Mouse (Mus musculus): ENCODE measurements around the gene Stk19. TPM values are rescaled to one million over a fixed set of nuclear protein-coding genes. Genes with fewer than 3 reads are reported as not detected.
"Not testable (repeated sequence)": the region's sequence is repeated elsewhere in the genome, so short reads cannot be mapped to it uniquely, and the experiment has no call there.

The Stk19 gene
- polyA plus RNA-seq, 1 experiment from 2014 or later, result 21.7 TPM

DNA sequence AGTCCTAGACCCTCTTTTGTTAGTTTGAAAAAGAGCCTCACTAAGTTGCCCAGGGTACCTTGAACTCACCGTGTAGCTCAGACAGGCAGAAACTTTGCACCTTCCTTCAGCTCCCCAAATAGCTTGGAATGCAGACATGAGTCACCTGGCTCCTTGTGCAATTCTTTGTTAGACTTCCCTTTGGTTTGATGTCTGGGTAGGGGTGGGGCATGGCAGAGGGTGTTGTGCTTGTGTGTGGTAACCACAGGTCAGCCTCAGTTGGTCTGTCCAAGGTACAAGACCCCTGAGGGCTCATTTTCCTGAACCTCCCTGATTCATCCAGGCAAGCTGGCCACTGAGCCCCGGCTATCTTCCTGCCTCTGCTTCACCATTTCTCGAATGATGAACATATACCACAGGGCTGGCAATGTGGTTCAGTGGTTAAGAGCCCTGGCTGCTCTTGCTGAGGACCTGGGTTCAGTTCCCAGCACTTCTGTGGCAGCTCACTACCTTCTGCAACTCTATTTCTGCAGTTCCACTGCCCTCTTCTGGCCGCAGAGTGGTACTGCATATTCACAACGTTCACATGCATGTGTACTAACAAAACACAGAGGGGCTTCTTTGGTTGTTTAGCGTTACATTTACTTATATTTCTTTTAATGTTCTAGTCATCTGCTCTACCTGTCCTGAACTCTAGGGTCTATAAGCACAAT, 31.7 kb downstream of the Stk19 start:
- no peaks in the 10 kb centered on the region for H3K27me3 ChIP-seq (ENCODE audit: control insufficient read depth, insufficient read depth, low read length)
- no peak for DNase-seq (ENCODE audit: low spot score)
- no peak overlapping the region for H3K27ac ChIP-seq (ENCODE audit: low read depth, low read length)
- H3K4me2 ChIP-seq (replicated peaks; ENCODE audit: low read depth, low read length), result no peak overlapping the region
- H3K4me1 ChIP-seq (replicated peaks; ENCODE audit: control insufficient read depth, insufficient read depth, low read length), result no peaks in the 10 kb centered on the region
- H3K9ac ChIP-seq (ENCODE audit: low read depth, low read length), result no peak overlapping the region
- WGBS, result 78% methylated on average over 6 of the region's 6 CpGs
- no peak overlapping the region for H3K4me3 ChIP-seq (ENCODE audit: low read depth, low read length)
- no peak for ATAC-seq (ENCODE audit: low FRiP score)
- H3K9me3 ChIP-seq (ENCODE audit: control insufficient read depth, low read length), result no peaks in the 10 kb centered on the region
- no peaks in the 10 kb centered on the region for H3K36me3 ChIP-seq (ENCODE audit: control insufficient read depth, insufficient read depth, low read length)

- not testable (repeated sequence) for H3K27ac ChIP-seq (ENCODE audit: low read depth, low read length); H3K9me3 ChIP-seq (ENCODE audit: control insufficient read depth, low read length); H3K4me3 ChIP-seq (ENCODE audit: low read depth, low read length); H3K9ac ChIP-seq (ENCODE audit: low read depth, low read length); H3K27me3 ChIP-seq (ENCODE audit: control insufficient read depth, insufficient read depth, low read length); DNase-seq (ENCODE audit: low spot score); ATAC-seq (ENCODE audit: low FRiP score); H3K4me1 ChIP-seq (replicated peaks; ENCODE audit: control insufficient read depth, insufficient read depth, low read length); H3K36me3 ChIP-seq (ENCODE audit: control insufficient read depth, insufficient read depth, low read length); H3K4me2 ChIP-seq (replicated peaks; ENCODE audit: low read depth, low read length)
- 85% methylated on average over 4 of the region's 6 CpGs for WGBS
Measured at GRCm38 (mm10) chr17:34804301-34804700, 32.4 kb downstream of the Stk19 start, which contains the start of gene Cyp21a1. Gene Cyp21a1 (minus strand): TSS chr17:34804561.

GRCm38 (mm10) chr17:34803367-34803766, 33.4 kb downstream of the Stk19 start:
- not testable (repeated sequence) for ATAC-seq (ENCODE audit: low FRiP score); H3K9ac ChIP-seq (ENCODE audit: low read depth, low read length)

GRCm38 (mm10) chr17:34802756-34803155, 34.0 kb downstream of the Stk19 start:
- not testable (repeated sequence) for ATAC-seq (ENCODE audit: low FRiP score); H3K9me3 ChIP-seq (ENCODE audit: control insufficient read depth, low read length); H3K36me3 ChIP-seq (ENCODE audit: control insufficient read depth, insufficient read depth, low read length); H3K27me3 ChIP-seq (ENCODE audit: control insufficient read depth, insufficient read depth, low read length); H3K9ac ChIP-seq (ENCODE audit: low read depth, low read length); DNase-seq (ENCODE audit: low spot score); H3K4me2 ChIP-seq (replicated peaks; ENCODE audit: low read depth, low read length); H3K4me1 ChIP-seq (replicated peaks; ENCODE audit: control insufficient read depth, insufficient read depth, low read length); H3K4me3 ChIP-seq (ENCODE audit: low read depth, low read length); H3K27ac ChIP-seq (ENCODE audit: low read depth, low read length)
- WGBS, result 90% methylated on average over 9 of the region's 9 CpGs

More at GRCm38 (mm10) chr17:34803367-34803766, 33.4 kb downstream of the Stk19 start:
- H3K4me3 ChIP-seq (ENCODE audit: low read depth, low read length); H3K27ac ChIP-seq (ENCODE audit: low read depth, low read length); H3K36me3 ChIP-seq (ENCODE audit: control insufficient read depth, insufficient read depth, low read length); H3K4me2 ChIP-seq (replicated peaks; ENCODE audit: low read depth, low read length); H3K9me3 ChIP-seq (ENCODE audit: control insufficient read depth, low read length); DNase-seq (ENCODE audit: low spot score); H3K27me3 ChIP-seq (ENCODE audit: control insufficient read depth, insufficient read depth, low read length); H3K4me1 ChIP-seq (replicated peaks; ENCODE audit: control insufficient read depth, insufficient read depth, low read length): not testable (repeated sequence)
- 90% methylated on average over 6 of the region's 6 CpGs for WGBS

DNA sequence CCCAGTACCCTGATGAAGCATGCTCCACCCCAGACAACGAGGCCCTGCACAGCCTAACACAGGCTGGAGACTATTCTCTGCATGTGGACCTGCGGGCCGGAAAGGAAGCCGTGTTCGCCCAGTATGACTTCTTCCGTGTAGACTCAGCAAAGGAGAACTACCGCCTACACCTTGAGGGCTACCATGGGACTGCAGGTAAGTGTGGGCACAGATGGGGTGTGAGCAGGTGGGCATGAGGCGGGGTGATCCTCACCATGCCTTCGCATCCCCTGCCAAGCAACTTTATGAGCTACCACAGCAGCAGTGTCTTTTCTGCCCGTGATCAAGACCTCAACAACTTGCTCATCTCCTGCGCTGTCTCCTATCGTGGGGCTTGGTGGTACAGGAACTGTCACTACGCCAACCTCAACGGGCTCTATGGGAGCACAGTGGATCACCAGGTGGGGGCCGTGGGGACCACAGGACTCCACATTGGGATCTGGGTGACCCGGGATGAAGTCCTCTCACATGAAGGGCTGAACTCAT, 35.9 kb downstream of the Stk19 start:
- not testable (repeated sequence) for H3K27me3 ChIP-seq (ENCODE audit: control insufficient read depth, insufficient read depth, low read length); H3K27ac ChIP-seq (ENCODE audit: low read depth, low read length); H3K4me2 ChIP-seq (replicated peaks; ENCODE audit: low read depth, low read length); DNase-seq (ENCODE audit: low spot score); ATAC-seq (ENCODE audit: low FRiP score); H3K9ac ChIP-seq (ENCODE audit: low read depth, low read length); H3K36me3 ChIP-seq (ENCODE audit: control insufficient read depth, insufficient read depth, low read length); H3K9me3 ChIP-seq (ENCODE audit: control insufficient read depth, low read length); H3K4me1 ChIP-seq (replicated peaks; ENCODE audit: control insufficient read depth, insufficient read depth, low read length); H3K4me3 ChIP-seq (ENCODE audit: low read depth, low read length)
- 92% methylated on average over 16 of the region's 16 CpGs for WGBS

DNA sequence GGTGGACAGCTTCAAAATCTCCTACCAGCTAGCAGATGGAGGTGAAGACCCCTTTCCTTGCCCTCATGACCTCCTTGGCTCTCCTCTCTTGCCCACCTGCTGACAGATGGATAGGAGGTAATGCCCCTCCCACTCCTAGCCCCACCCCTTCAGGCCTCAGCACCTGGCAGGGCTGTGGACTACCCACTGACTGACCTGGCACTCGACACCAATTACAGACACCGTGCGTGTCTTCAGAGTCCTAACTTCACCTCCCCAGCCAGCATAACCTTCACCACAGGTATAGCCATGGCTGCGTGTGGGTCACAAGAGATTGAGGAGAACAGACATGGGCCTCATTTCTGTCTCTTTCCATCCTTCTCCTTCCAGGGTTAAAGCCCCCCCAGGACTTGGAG, 37.2 kb downstream of the Stk19 start:
- Histone ChIP-seq H3K4me1 (replicated peaks; ENCODE audit: control insufficient read depth, insufficient read depth, low read length) (no peaks in the 10 kb centered on the region), H3K4me2 (replicated peaks; ENCODE audit: low read depth, low read length) (no peak overlapping the region), H3K4me3 (ENCODE audit: low read depth, low read length) (no peak overlapping the region), H3K27ac (ENCODE audit: low read depth, low read length) (no peak overlapping the region), H3K9me3 (ENCODE audit: control insufficient read depth, low read length) (no peaks in the 10 kb centered on the region), H3K36me3 (ENCODE audit: control insufficient read depth, insufficient read depth, low read length) (no peaks in the 10 kb centered on the region), H3K9ac (ENCODE audit: low read depth, low read length) (no peak overlapping the region), H3K27me3 (ENCODE audit: control insufficient read depth, insufficient read depth, low read length) (no peaks in the 10 kb centered on the region)
- DNase-seq (ENCODE audit: low spot score) (no peak), ATAC-seq (ENCODE audit: low FRiP score) (no peak)
- WGBS, result 82% methylated on average over 4 of the region's 4 CpGs

DNA sequence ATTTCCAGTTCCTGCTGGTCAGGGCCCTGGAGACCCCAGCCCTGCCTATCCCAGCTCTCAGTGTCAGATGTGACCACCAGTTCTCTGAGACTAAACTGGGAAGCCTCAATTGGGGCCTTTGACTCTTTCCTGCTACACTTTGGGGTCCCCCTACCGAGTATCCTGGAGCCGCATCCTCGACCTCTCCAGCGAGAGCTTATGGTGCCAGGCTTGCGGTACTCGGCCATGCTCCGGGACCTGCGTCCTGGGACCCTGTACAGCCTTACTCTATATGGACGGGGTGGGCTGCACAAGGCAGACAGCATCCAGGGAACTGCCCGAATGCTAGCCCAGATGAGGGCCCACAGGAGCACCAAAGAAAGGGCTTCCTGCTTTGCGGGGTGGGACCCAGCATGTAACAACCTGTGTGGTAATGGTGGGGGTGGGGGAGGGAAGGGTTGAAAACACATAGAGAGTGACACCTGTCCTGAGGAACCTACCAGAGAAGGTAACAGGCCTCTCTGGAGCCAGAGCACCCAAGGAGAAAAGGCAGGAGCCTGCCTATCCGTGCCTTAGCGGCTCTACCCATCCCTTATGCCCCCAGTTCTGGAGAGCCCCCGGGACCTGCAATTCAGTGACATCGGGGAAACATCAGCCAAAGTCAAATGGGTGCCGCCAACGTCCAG, 37.7 kb downstream of the Stk19 start:
- no peak overlapping the region for H3K4me3 ChIP-seq (ENCODE audit: low read depth, low read length)
- H3K9me3 ChIP-seq (ENCODE audit: control insufficient read depth, low read length), result no peaks in the 10 kb centered on the region
- no peaks in the 10 kb centered on the region for H3K27me3 ChIP-seq (ENCODE audit: control insufficient read depth, insufficient read depth, low read length)
- no peak overlapping the region for H3K4me2 ChIP-seq (replicated peaks; ENCODE audit: low read depth, low read length)
- no peaks in the 10 kb centered on the region for H3K4me1 ChIP-seq (replicated peaks; ENCODE audit: control insufficient read depth, insufficient read depth, low read length)
- no peak overlapping the region for H3K9ac ChIP-seq (ENCODE audit: low read depth, low read length)
- ATAC-seq (ENCODE audit: low FRiP score), result no peak
- no peaks in the 10 kb centered on the region for H3K36me3 ChIP-seq (ENCODE audit: control insufficient read depth, insufficient read depth, low read length)
- no peak for DNase-seq (ENCODE audit: low spot score)
- WGBS, result 93% methylated on average over 14 of the region's 17 CpGs
- H3K27ac ChIP-seq (ENCODE audit: low read depth, low read length), result no peak overlapping the region

- not testable (repeated sequence) for H3K9ac ChIP-seq (ENCODE audit: low read depth, low read length); H3K9me3 ChIP-seq (ENCODE audit: control insufficient read depth, low read length); H3K4me3 ChIP-seq (ENCODE audit: low read depth, low read length); DNase-seq (ENCODE audit: low spot score); H3K4me2 ChIP-seq (replicated peaks; ENCODE audit: low read depth, low read length); H3K36me3 ChIP-seq (ENCODE audit: control insufficient read depth, insufficient read depth, low read length); H3K27ac ChIP-seq (ENCODE audit: low read depth, low read length); ATAC-seq (ENCODE audit: low FRiP score); H3K27me3 ChIP-seq (ENCODE audit: control insufficient read depth, insufficient read depth, low read length); H3K4me1 ChIP-seq (replicated peaks; ENCODE audit: control insufficient read depth, insufficient read depth, low read length)
- 83% methylated on average over 6 of the region's 7 CpGs for WGBS
Measured at GRCm38 (mm10) chr17:34798071-34798470, 38.7 kb downstream of the Stk19 start.

Measured in hindbrain, embryonic 11.5 days (tissue).